ENCODE assay signal across 12 mouse cellular contexts in the genomic region with DNA sequence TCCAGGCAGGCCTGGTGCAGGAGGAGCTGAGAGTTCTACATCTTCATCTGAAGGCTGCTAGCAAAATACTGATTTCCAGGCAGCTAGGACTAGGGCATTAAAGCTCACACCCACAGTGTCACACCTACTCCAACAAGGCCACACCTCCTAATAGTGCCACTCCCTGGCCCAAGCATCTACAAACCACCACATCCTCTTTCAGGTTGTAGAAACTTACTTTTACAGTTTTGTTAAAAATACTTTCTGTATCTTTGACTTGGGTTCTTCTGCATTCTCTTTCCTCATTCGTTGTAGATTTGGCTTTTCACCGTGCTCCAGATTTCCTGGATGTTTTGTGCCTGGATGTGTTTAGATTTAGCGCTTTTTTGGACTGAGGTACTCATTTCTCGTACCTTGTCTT. TPM values are rescaled to one million over a fixed set of nuclear protein-coding genes. Genes with fewer than 3 reads are reported as not detected.
"Had no signal": no experiment of that assay in that cellular context is flagged by ENCODE, and none has a peak within 500 bp of the region (broad histone marks: within the 10 kb centered on the region; RNA-seq: fewer than 3 reads in every experiment).

No protein-coding gene starts in this region.

RNA-seq across cellular contexts. Expression of a gene that starts 5.6 kb away (rescaled TPM):
- total RNA-seq: heart, adult 2 months; heart, postnatal 14 days; heart, postnatal 36 days; hematopoietic stem cell, adult 5-6 weeks had no signal
- polyA plus RNA-seq: heart, embryonic 15.5 days; inflammation-experienced regulatory T-cells, adult 6 months; intestine, embryonic 15.5 days; intestine, postnatal 0 days; kidney, embryonic 14.5 days; limb, embryonic 12.5 days; liver, embryonic 11.5 days; liver, embryonic 13.5 days had no signal
